Mouse (Mus musculus) common myeloid progenitor, adult 5-6 weeks (primary cell): ENCODE data around the gene Capn11. TPM values are rescaled to one million over a fixed set of nuclear protein-coding genes. Genes with fewer than 3 reads are reported as not detected.

ENCODE experiments used
- ATAC-seq: replicated peaks from 2 replicates; pipeline ENCODE4 v1.8.0; 2016; ENCODE audit warnings: low read depth, mild to moderate bottlenecking, moderate TSS enrichment, inconsistent platforms; ENCODE audit not compliant: poor library complexity, severe bottlenecking
- total RNA-seq: library from RNA; stranded (forward); fragments of 200-1000, 187-1606 nt; gene quantifications from 2 replicates; pipeline ENCODE4 v1.2.3, GENCODE M21; 2017

Capn11 gene
- total RNA-seq, 1 experiment from 2014 or later = 0.27 TPM

DNA sequence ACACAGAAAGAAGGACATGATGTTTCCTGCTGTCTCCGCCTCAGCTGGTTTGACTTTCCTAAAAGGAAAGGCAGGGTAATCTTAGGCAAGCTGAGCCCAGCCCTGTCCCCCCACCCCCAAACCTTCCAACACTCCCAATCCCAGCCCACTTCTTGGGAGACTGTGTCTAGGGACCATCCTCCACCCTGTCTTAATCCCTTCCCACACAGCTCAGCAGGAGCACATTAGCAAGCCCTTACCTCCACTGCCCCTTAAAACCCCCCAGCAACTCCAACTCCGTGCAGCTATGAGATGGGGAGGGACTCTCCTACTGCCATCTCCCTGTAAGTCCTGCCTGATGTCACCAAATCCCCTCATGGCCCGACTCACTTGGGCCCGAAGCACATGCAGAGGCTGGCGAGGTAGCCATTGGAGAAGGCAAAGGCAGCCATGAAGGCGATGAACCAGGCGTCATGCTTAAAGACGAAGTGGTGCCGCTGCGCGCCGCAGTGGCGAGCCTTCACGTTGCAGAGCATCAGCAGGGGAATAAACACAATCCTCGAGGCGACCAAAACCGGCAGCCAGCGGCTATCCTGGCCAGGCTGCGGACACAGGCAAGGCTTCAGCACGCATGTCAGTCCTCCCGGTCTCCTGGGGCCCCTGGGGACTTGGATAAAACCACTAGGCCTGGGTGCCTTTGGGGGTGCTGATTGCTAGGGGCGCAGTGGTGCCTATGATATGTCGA is 73.2 kb downstream of the Capn11 start:
- ATAC-seq = no peak

DNA sequence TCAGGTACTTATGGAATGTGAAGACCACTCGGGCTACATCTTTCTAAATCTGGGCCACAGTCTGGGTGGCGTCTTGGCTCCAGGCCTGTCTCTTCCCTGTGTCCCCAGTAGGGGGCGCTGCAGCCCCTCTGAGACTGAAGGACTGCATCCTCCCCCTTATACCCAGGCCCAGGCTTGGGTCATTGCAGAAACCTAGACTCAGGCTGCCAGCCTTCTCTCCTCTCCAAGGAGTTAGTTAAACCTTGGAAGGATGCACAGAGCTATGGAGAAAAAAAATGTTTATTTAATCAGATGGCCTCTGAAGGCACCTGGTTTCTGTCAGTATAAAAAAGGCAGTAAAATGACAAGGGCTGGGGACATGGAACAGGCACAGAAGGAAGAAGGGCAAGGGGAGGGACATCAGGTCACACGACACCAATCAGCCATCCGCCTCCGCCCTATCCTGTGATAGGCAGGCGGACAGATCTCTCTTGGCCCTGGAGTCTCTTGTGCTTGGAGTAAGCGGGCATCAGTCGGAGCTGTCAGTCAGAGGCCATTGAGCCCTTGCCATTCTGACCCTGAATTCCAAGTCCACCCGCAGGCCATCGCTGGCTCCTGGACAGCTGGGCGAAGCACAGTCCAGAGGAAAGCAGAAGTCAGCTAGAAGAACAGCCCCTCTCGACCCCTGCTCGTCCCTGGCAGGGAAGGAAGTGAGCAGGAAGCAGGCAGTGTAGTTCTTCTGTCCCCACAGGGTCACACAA is 74.0 kb downstream of the Capn11 start:
- peak; percentile 47 for ATAC-seq

DNA sequence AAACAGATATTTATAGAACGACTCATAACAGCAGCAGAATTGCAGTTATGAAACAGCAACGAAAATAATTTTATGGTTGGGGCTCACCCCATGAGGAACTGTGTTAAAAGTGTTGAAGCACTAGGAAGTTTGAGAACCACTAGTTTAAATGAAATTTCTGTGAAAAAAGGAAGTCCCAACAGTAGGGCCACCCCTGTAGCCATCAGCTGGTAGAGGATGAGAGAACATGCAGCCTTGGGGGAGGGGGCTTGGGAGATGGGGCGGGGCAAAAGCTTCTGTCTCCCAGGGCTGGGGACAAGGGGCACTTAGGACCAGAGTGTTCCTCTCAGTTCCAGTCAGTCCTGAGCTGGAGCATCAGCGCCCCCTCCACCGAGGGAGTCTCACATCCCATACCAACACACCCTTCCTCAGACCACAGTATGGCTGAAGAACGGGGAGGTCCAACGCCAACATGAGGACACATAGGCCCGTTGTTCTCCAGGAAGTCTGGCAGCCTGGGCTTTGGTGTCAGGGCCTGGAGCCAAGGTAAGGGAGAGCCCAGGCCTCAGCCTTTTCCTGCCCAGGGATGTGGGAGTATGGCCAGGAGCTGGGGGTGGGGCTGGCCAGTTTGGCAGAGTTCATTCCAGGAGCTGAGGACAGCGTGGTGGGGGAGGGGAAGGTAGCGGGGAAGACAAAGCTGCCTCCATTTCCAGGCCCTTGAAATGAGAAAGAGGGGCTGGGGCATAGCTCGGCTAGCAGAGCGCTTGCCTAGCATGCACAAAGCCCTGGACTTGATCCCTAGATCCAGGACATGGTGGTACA is 74.8 kb downstream of the Capn11 start:
- ATAC-seq = peak; percentile 12

DNA sequence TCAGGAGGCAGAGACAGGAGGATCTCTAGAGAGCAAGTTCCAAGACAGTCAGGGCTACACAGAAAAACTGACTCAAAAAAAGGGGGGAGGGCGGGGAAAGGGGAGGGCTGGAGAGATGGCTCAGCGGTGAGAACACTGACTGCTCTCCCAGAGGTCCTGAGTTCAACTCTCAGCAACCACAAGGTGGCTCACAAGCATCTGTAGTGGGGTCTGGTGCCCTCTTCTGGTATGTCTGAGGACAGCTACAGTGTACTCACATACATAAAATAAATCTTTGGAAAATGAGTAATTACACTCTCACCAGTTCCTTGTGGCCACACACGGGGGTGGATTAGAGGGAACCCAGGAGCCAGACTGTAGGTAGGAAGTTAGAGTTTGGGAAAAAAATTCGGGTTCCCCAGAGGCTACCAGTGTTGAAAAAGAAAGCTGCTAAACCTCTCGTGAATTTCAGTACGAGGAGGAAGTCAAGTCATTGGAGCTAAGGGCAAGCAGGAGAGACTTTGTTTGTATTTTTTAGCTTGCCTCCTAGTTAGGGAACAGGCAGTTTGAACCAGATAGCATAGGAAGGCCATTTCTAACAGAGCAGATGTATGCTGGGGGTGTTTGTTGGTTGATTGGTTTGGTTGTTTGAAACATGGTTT is 76.3 kb downstream of the Capn11 start:
- no peak for ATAC-seq

DNA sequence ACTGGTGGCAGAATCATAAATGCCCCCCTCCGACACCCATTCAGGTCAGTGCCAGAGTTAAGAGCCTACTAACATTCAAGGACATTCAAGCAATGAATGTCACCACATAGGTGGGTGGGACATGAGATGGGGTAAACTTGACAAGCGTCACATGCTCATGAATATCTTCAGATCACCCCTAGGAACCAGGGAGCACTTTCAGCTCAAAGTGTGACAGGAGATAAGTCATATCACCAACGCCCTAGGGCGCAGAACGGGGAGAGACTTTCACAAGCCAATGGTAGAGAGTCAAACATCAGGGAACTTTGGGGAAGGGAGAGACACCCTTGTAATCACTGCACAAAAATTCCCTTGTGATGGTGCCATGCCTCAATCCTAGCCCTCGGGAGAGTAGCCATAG is 76.9 kb downstream of the Capn11 start:
- no peak for ATAC-seq

DNA sequence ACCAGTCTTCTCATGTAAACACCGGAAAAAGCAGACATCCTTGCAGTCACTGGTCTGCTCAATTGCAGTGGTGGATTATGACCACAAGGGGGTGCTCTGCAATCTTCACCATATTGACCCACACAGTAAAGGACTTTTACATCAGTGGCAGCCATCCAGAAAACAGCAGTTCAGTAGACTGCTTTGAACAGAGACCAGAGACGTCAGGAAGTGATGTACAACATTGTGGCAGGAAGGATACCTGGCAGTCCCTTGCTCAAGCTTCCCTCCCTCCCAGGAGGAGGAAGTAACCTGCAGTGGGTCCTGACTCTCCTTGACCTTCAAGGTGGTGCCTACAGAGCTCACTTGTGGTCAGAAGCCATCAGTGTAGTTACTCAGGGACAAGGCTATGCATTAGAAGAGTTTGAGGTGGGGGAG is 77.5 kb downstream of the Capn11 start:
- ATAC-seq = peak; percentile 63

DNA sequence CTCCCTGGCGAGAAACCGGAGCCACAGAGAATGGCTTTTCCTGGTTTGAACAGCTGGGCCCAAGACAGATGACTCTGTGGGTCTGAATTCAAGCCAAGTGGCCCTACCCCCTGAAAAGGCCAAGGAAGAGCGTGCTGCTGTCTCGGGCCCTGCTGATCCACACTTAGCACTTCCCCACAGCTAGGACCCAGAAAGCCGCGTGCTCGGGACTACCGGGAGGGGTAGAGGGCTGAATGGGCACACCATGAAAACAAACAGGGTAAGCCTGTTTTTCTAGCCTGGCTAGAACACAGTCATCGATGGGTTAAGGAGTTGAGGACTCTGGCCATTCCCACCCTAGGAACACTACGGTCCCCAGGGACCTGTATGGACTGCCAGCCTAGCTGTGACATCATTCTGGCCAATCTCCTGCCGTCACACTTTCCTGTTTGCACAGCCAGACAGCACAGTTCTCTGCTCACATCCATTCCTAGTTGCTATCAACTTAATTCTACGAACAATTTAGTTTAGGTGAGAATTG is 78.1 kb downstream of the Capn11 start:
- no peak for ATAC-seq

Other genes starting within 250 kb of the Capn11 start
- gene Cdc5l, start 225.6 kb downstream of the Capn11 start, total RNA-seq = 128 and 141 TPM in 2 replicates
- 1.6 TPM in 1 of 2 replicates, not detected in the other for gene Spats1, start 183.9 kb downstream of the Capn11 start, total RNA-seq
- gene Aars2, start 152.5 kb downstream of the Capn11 start, total RNA-seq = 11.1 and 11.4 TPM in 2 replicates
- gene Tcte1, start 135.9 kb downstream of the Capn11 start, total RNA-seq = not detected in 2 replicates
- gene Tmem151b, start 109.6 kb downstream of the Capn11 start, total RNA-seq = 0.53 TPM in 1 of 2 replicates, not detected in the other
- 10.1 and 11.0 TPM in 2 replicates for gene Nfkbie, start 103.6 kb downstream of the Capn11 start, total RNA-seq
- 49.6 and 93.8 TPM in 2 replicates for gene Slc35b2, start 95.5 kb downstream of the Capn11 start, total RNA-seq
- 2,806 and 3,169 TPM in 2 replicates for gene Hsp90ab1, start 86.1 kb downstream of the Capn11 start, total RNA-seq
- gene Slc29a1, start 59.7 kb downstream of the Capn11 start, total RNA-seq = 80.6 and 109 TPM in 2 replicates
- not detected in 2 replicates for gene Mymx, start 57.2 kb downstream of the Capn11 start, total RNA-seq
- 11.0 and 14.4 TPM in 2 replicates for gene Mrpl14, start 27.0 kb upstream of the Capn11 start, total RNA-seq
- 5.2 and 7.0 TPM in 2 replicates for gene Tmem63b, start 27.6 kb upstream of the Capn11 start, total RNA-seq
- not detected in 2 replicates for gene 1600014C23Rik, start 74.5 kb upstream of the Capn11 start, total RNA-seq